Mouse (Mus musculus) myocyte (in vitro differentiated cells): ENCODE data around the gene Gucd1.

ENCODE experiments used
- CEBPB ChIP-seq: IDR thresholded peaks from 2 replicates; pipeline ENCODE4 v1.6.1; 2011; ENCODE audit warnings: mild to moderate bottlenecking, moderate library complexity; ENCODE audit not compliant: poor library complexity, insufficient read depth, severe bottlenecking
- E2F4 ChIP-seq: IDR thresholded peaks from one replicate; pipeline ENCODE4 v1.6.1; 2011; ENCODE audit warnings: mild to moderate bottlenecking, control low read depth, moderate library complexity; ENCODE audit not compliant: insufficient read depth
- MAX ChIP-seq: IDR thresholded peaks from one replicate; pipeline ENCODE4 v1.6.1; 2011; ENCODE audit warnings: low read depth, mild to moderate bottlenecking, control low read depth
- MYOG ChIP-seq, 3 experiments: IDR thresholded peaks; one replicate each; pipeline ENCODE4 v1.6.1; 2011; ENCODE audit warnings: control low read depth in 2 of 3, low read depth in 2 of 3, mild to moderate bottlenecking in 2 of 3; ENCODE audit not compliant: insufficient read length in 2 of 3, control insufficient read depth in 1 of 3, insufficient read depth in 1 of 3
- POLR2A ChIP-seq: IDR thresholded peaks from one replicate; pipeline ENCODE4 v1.6.1; 2011; ENCODE audit warnings: low read depth, mild to moderate bottlenecking, control low read depth, moderate library complexity; ENCODE audit not compliant: insufficient read length
- TCF12 ChIP-seq: IDR thresholded peaks from one replicate; pipeline ENCODE4 v1.6.1; 2011; ENCODE audit warnings: mild to moderate bottlenecking, control low read depth; ENCODE audit not compliant: poor library complexity, insufficient read depth, severe bottlenecking
- TCF3 ChIP-seq: IDR thresholded peaks from one replicate; pipeline ENCODE4 v1.6.1; 2011; ENCODE audit warnings: low read depth, control low read depth; ENCODE audit not compliant: insufficient read length
- USF1 ChIP-seq: IDR thresholded peaks from one replicate; pipeline ENCODE4 v1.6.1; 2011; ENCODE audit warnings: low read depth, mild to moderate bottlenecking, control low read depth, moderate library complexity

DNA sequence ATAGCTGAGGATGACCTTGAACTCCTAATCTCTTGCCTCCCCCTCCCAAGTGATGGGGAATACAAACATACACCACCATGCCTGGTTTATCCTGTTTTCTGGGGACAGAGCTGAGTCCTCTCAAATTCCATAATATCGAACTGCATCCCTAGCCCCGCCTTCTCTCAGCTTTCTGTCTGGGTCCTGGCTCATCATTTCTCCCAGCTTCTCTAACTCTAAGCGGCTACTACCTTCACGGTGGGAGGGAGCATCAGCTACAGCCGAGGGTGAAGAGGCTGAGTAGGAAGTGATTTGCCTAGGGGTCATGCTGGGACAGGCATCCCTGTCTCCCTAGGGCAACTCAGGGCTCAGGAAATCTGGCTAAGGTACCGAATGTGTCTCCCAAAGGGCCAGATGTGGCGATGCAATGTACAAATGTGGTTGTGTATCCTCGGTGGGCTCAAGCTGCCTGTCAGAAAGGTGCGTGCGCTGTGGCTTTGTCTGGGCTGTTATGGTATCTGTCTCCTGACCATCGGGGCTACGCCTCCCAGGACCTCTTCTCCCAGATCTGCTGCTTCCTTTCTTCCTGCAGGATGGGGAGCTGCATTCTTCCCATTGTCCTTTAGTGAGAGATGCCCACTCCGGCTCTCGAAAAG is 41.4 kb upstream of the Gucd1 start:
- no peak for TF ChIP-seq MAX
- TF ChIP-seq POLR2A = no peak
- TF ChIP-seq TCF12 = no peak
- no peak for TF ChIP-seq E2F4
- TF ChIP-seq MYOG (IDR thresholded peaks at IDR 0.05; ENCODE audit: control insufficient read depth in 1 of 3, insufficient read depth in 1 of 3, insufficient read length in 2 of 3, low read depth in 2 of 3) = no peak
- no peak for TF ChIP-seq USF1
- no peak for TF ChIP-seq CEBPB
- no peak for TF ChIP-seq TCF3
